In genomic region chr8:125624287-125624686, GRCm38 (mm10) we compare ENCODE assay signal across 12 mouse cellular contexts. TPM values are rescaled to one million over a fixed set of nuclear protein-coding genes. Genes with fewer than 3 reads are reported as not detected.
DNase-seq lines count a peak whose midpoint lies in the region; ATAC-seq lines count a peak whose summit lies in the region.
"Had no signal": no experiment of that assay in that cellular context is flagged by ENCODE, and none has a peak within 500 bp of the region (broad histone marks: within the 10 kb centered on the region; RNA-seq: fewer than 3 reads in every experiment).

No protein-coding gene starts in this region.

- peak overlapping the region; percentile 38; the same call in 1 of the 2 replicates for H3K27ac ChIP-seq in kidney, embryonic 15.5 days
- H3K27ac ChIP-seq: limb, embryonic 15.5 days had no signal

- no peak overlapping the region for H3K4me2 ChIP-seq in kidney, embryonic 15.5 days
- H3K4me2 ChIP-seq: limb, embryonic 15.5 days had no signal

- no peaks in the 10 kb centered on the region for H3K36me3 ChIP-seq in kidney, embryonic 15.5 days
- H3K36me3 ChIP-seq: limb, embryonic 15.5 days had no signal

- intact Hi-C loops in left cerebral cortex, postnatal 36 days (cut with DNase I), result no loop called here

- no peak overlapping the region for H3K9ac ChIP-seq in kidney, embryonic 15.5 days
- H3K9ac ChIP-seq: limb, embryonic 15.5 days had no signal

- WGBS in kidney, embryonic 15.5 days, result 43% methylated on average over 8 of the region's 8 CpGs

- H3K4me1 ChIP-seq in kidney, embryonic 15.5 days, result peaks cover 28% of the 10 kb centered on the region

- ATAC-seq in kidney, embryonic 15.5 days (replicated peaks; ENCODE audit: low FRiP score), result no peak
- ATAC-seq in megakaryocyte progenitor cell, adult 5-6 weeks (replicated peaks; ENCODE audit: poor library complexity), result no peak
- ATAC-seq: forebrain, embryonic 16.5 days; midbrain, embryonic 16.5 days had no signal

- H3K9me3 ChIP-seq in kidney, embryonic 15.5 days (replicated peaks), result 0 out of 2 replicates have a peak, but pooled peaks cover 4% of the 10 kb centered on the region
- H3K9me3 ChIP-seq: limb, embryonic 15.5 days had no signal

- no peak for DNase-seq in kidney, postnatal 25 days
- peak; percentile 43 for DNase-seq in right cerebral cortex, adult 18-20 months
- no peak for DNase-seq in right cerebral cortex, postnatal 4 days
- peak; percentile 21 to 25 for DNase-seq in left cerebral cortex, postnatal 36 days (ENCODE audit: low spot score in 2 of 2)
- DNase-seq in urinary bladder, postnatal 25 days (ENCODE audit: low spot score), result no peak
- DNase-seq: cerebellum, adult 9-11 months; lung, postnatal 10 days had no signal

- no peaks in the 10 kb centered on the region for H3K27me3 ChIP-seq in kidney, embryonic 15.5 days
- H3K27me3 ChIP-seq: limb, embryonic 15.5 days had no signal

- no peak overlapping the region for H3K4me3 ChIP-seq in kidney, embryonic 15.5 days (replicated peaks)
- H3K4me3 ChIP-seq: limb, embryonic 15.5 days had no signal

RNA-seq across cellular contexts. Expression of gene Map10, which starts 45.3 kb away (rescaled TPM):
- 6.1 and 7.1 TPM in 2 replicates for polyA plus RNA-seq in kidney, embryonic 15.5 days (2015; fragmentation: Nextera tagmentation; extraction: Ambion mirVana)
- total RNA-seq in left cerebral cortex, postnatal 36 days (2021), result 1 to 10 TPM; 3.6 to 5.3 TPM
- 1.2 and 1.3 TPM in 2 replicates for total RNA-seq in megakaryocyte progenitor cell, adult 5-6 weeks (2015)
- total RNA-seq in megakaryocyte progenitor cell, adult 5-6 weeks (2017), result 1.1 and 1.3 TPM in 2 replicates

RNA-seq across cellular contexts. Expression of gene Sipa1l2, which starts 54.7 kb away (rescaled TPM):
- 16.9 and 17.4 TPM in 2 replicates for polyA plus RNA-seq in kidney, embryonic 15.5 days (2015; fragmentation: Nextera tagmentation; extraction: Ambion mirVana)
- 10 to 100 TPM; 39.6 to 42.0 TPM for total RNA-seq in left cerebral cortex, postnatal 36 days (2021)
- 0.84 and 1.5 TPM in 2 replicates for total RNA-seq in megakaryocyte progenitor cell, adult 5-6 weeks (2015)
- 2.0 and 2.3 TPM in 2 replicates for total RNA-seq in megakaryocyte progenitor cell, adult 5-6 weeks (2017)

Comparison
In these comparisons a context has a peak if more than half of its experiments do, and no peak if none do; other contexts are left out.
1. DNase-seq: peak in right cerebral cortex, adult 18-20 months (single experiment) and left cerebral cortex, postnatal 36 days (2 of 2); none in kidney, postnatal 25 days (0 of 2), right cerebral cortex, postnatal 4 days (single experiment) and urinary bladder, postnatal 25 days (single experiment).
2. RNA of gene Sipa1l2, which starts 54.7 kb away (total RNA-seq): 39.6 to 42.0 TPM in left cerebral cortex, postnatal 36 days; 0.84 to 2.3 TPM in megakaryocyte progenitor cell, adult 5-6 weeks; every median in the first group is over 10 times any median in the second.